Mouse (Mus musculus): ENCODE measurements around the gene Ypel4. TPM values are rescaled to one million over a fixed set of nuclear protein-coding genes. Genes with fewer than 3 reads are reported as not detected.
A peak's percentile ranks its signal among the peaks of the same experiment; 100 is the strongest.

Gene Ypel4
- total RNA-seq, 2 experiments from 2014 or later = 0.93 to 1.3 TPM

- intact Hi-C loops (cut with DNase I) = loop anchor here (2.0 kb wide), 1 partner anchor 16 kb away; no protein-coding TSS in a partner anchor
- no peak for DNase-seq
Observed at GRCm38 (mm10) chr2:84757026-84757682, 23.3 kb downstream of the Ypel4 start.

GRCm38 (mm10) chr2:84758542-84759127 is 24.8 kb downstream of the Ypel4 start:
- DNase-seq = peak in 1 of 2 experiments; percentile 62
- intact Hi-C loops (cut with DNase I) = no loop called here

GRCm38 (mm10) chr2:84760777-84761176 is 26.9 kb downstream of the Ypel4 start:
- intact Hi-C loops (cut with DNase I) = no loop called here
- DNase-seq = no peak

- intact Hi-C loops (cut with DNase I) = no loop called here
- no peak for DNase-seq
Observed at GRCm38 (mm10) chr2:84761309-84761708, 27.5 kb downstream of the Ypel4 start.

- intact Hi-C loops (cut with DNase I) = no loop called here
Observed at GRCm38 (mm10) chr2:84761840-84762239, 28.0 kb downstream of the Ypel4 start.

GRCm38 (mm10) chr2:84762295-84762694 is 28.4 kb downstream of the Ypel4 start:
- DNase-seq = no peak
- intact Hi-C loops (cut with DNase I) = no loop called here

More at GRCm38 (mm10) chr2:84761840-84762239, 28.0 kb downstream of the Ypel4 start:
- DNase-seq = no peak

- no peak for DNase-seq
- intact Hi-C loops (cut with DNase I) = no loop called here
Observed at GRCm38 (mm10) chr2:84762818-84763217, 29.0 kb downstream of the Ypel4 start.

GRCm38 (mm10) chr2:84770501-84770900 is 36.6 kb downstream of the Ypel4 start:
- DNase-seq = peak; percentile 42 to 55

GRCm38 (mm10) chr2:84772454-84772853 is 38.6 kb downstream of the Ypel4 start:
- no peak for DNase-seq
- intact Hi-C loops (cut with DNase I) = loop anchor here (5.0 kb wide), 1 partner anchor 45 kb away; no protein-coding TSS in a partner anchor

More at GRCm38 (mm10) chr2:84770501-84770900, 36.6 kb downstream of the Ypel4 start:
- intact Hi-C loops (cut with DNase I) = loop anchor here (5.0 kb wide), 1 partner anchor 47 kb away; no protein-coding TSS in a partner anchor

- no peak for DNase-seq
- intact Hi-C loops (cut with DNase I) = loop anchor here (5.0 kb wide), 1 partner anchor 44 kb away; no protein-coding TSS in a partner anchor
Observed at GRCm38 (mm10) chr2:84773195-84773594, 39.3 kb downstream of the Ypel4 start.

- intact Hi-C loops (cut with DNase I) = loop anchor here (5.0 kb wide), 1 partner anchor 43 kb away; no protein-coding TSS in a partner anchor
- peak; percentile 79 to 80 for DNase-seq
Observed at GRCm38 (mm10) chr2:84774751-84775150, 40.9 kb downstream of the Ypel4 start.

GRCm38 (mm10) chr2:84775241-84775640 is 41.4 kb downstream of the Ypel4 start, which contains the start of gene Serping1:
Gene Serping1, minus strand, starts transcription at chr2:84775444.
- intact Hi-C loops (cut with DNase I) = no loop called here

GRCm38 (mm10) chr2:84775665-84776064 is 41.8 kb downstream of the Ypel4 start:
- intact Hi-C loops (cut with DNase I) = no loop called here
- peak; percentile 37 to 47 for DNase-seq

More at GRCm38 (mm10) chr2:84775241-84775640, 41.4 kb downstream of the Ypel4 start, which contains the start of gene Serping1:
- peak; percentile 9 to 16 for DNase-seq

- DNase-seq = no peak
Observed at GRCm38 (mm10) chr2:84777706-84778105, 43.8 kb downstream of the Ypel4 start.

GRCm38 (mm10) chr2:84779210-84779609 is 45.4 kb downstream of the Ypel4 start:
- DNase-seq = no peak

More at GRCm38 (mm10) chr2:84777706-84778105, 43.8 kb downstream of the Ypel4 start:
- intact Hi-C loops (cut with DNase I) = no loop called here

GRCm38 (mm10) chr2:84783315-84783714 is 49.5 kb downstream of the Ypel4 start:
- intact Hi-C loops (cut with DNase I) = no loop called here
- DNase-seq = no peak

More at GRCm38 (mm10) chr2:84779210-84779609, 45.4 kb downstream of the Ypel4 start:
- intact Hi-C loops (cut with DNase I) = no loop called here

- intact Hi-C loops (cut with DNase I) = no loop called here
- peak in 1 of 2 experiments; percentile 45 for DNase-seq
Observed at GRCm38 (mm10) chr2:84783840-84784566, 50.1 kb downstream of the Ypel4 start.
